Mouse (Mus musculus) liver, postnatal 0 days (tissue): ENCODE results near the gene Bpifb9a. TPM values are rescaled to one million over a fixed set of nuclear protein-coding genes. Genes with fewer than 3 reads are reported as not detected.
A peak's percentile ranks its signal among the peaks of the same experiment; 100 is the strongest.
"Not testable (repeated sequence)": the region's sequence is repeated elsewhere in the genome, so short reads cannot be mapped to it uniquely, and the experiment has no call there.

Source experiments
- ATAC-seq: fragments of 200-750 bp; cut with Nextera tagmentation; 2 replicates; pipeline ENCODE4 v1.8.0; 2017; ENCODE audit warnings: mild to moderate bottlenecking, moderate library complexity
- DNase-seq: peaks from one replicate; pipeline ENCODE4 v3.0.0-alpha.2; 2016
- H3K27ac ChIP-seq: fragments of 300-500 bp; sonication (generic); 2 replicates; pipeline ENCODE4 v1.5.1; 2014; ENCODE audit warnings: antibody characterized with exemption, moderate library complexity, mild to moderate bottlenecking, low read depth
- H3K27me3 ChIP-seq: fragments of 300-500 bp; sonication (generic); 2 replicates; pipeline ENCODE4 v1.6.1; 2014; ENCODE audit warnings: low read length, control low read depth, mixed read lengths; ENCODE audit not compliant: insufficient read depth
- H3K36me3 ChIP-seq: fragments of 300-500 bp; sonication (generic); replicated peaks from 2 replicates; pipeline ENCODE4 v1.6.1; 2014; ENCODE audit warnings: mild to moderate bottlenecking, control low read depth, low read length, moderate library complexity, mixed read lengths; ENCODE audit not compliant: insufficient read depth
- H3K4me1 ChIP-seq: fragments of 300-500 bp; sonication (generic); 2 replicates; pipeline ENCODE4 v1.6.1; 2014; ENCODE audit warnings: antibody characterized with exemption, mild to moderate bottlenecking, control low read depth; ENCODE audit not compliant: insufficient read depth
- H3K4me2 ChIP-seq: fragments of 300-500 bp; sonication (generic); 2 replicates; pipeline ENCODE4 v1.6.1; 2014; ENCODE audit warnings: low read depth, mild to moderate bottlenecking, low read length, moderate library complexity, mixed read lengths
- H3K4me3 ChIP-seq: fragments of 300-500 bp; sonication (generic); 2 replicates; pipeline ENCODE4 v1.5.1; 2014; ENCODE audit warnings: low read depth, low read length
- H3K9ac ChIP-seq: fragments of 300-500 bp; sonication (generic); replicated peaks from 2 replicates; pipeline ENCODE4 v1.6.1; 2014; ENCODE audit warnings: mild to moderate bottlenecking, moderate library complexity
- H3K9me3 ChIP-seq: fragments of 300-500 bp; sonication (generic); 2 replicates; pipeline ENCODE4 v1.6.1; 2016; ENCODE audit warnings: mild to moderate bottlenecking, control low read depth, low read length, mixed read lengths
- CTCF ChIP-seq: sonication (generic); IDR thresholded peaks from 2 replicates; pipeline ENCODE4 v1.5.1; 2016; ENCODE audit warnings: antibody characterized with exemption, low read depth
- EP300 ChIP-seq: IDR thresholded peaks from 2 replicates; pipeline ENCODE4 v1.6.1; 2016; ENCODE audit warnings: antibody characterized with exemption, low read depth, mild to moderate bottlenecking
- WGBS: fragments of 180-500 bp; shearing (Covaris S2); extraction: QIAGEN DNeasy Blood & Tissue Kit; methylation state at CpG from one replicate; pipeline ENCODE4 v1.1.7; 2014; ENCODE audit not compliant: insufficient replicate concordance; 5-methylcytosine and 5-hydroxymethylcytosine counted together
- polyA plus RNA-seq: library from polyadenylated mRNA; unstranded; fragments of >200 nt; fragmentation: Nextera tagmentation; extraction: Ambion mirVana; gene quantifications from 2 replicates; pipeline ENCODE4 v1.2.1, GENCODE M21; 2015

Bpifb9a gene
- polyA plus RNA-seq = not detected in 2 replicates

DNA sequence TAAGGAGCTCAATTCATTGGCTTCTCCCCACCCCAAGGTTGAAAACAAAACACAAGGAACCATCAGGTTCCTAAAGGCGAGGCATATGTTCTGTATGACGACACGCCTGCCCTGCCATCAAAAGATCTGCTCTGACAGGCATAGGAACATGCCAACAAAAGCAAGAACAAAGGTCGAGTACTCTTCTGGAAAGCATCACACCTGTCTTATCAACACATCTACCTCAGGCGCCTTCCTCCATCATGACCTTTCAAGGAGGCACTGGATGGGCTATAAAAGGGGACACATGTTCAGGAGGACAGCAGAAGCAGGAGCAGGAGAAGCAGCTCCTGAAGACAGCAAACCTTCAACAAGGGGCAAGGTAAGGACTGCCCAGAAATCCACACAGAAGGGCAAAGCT, at the start of gene Bpifb9a:
Bpifb9a (plus strand) TSS at position 301 of the 400 bp plus-strand sequence.
- not testable (repeated sequence) for DNase-seq, H3K36me3 ChIP-seq, H3K27ac ChIP-seq, H3K4me3 ChIP-seq, H3K4me2 ChIP-seq, H3K9me3 ChIP-seq, H3K9ac ChIP-seq, H3K4me1 ChIP-seq, H3K27me3 ChIP-seq, ATAC-seq
- WGBS = 71% methylated on average over 5 of the region's 5 CpGs

DNA sequence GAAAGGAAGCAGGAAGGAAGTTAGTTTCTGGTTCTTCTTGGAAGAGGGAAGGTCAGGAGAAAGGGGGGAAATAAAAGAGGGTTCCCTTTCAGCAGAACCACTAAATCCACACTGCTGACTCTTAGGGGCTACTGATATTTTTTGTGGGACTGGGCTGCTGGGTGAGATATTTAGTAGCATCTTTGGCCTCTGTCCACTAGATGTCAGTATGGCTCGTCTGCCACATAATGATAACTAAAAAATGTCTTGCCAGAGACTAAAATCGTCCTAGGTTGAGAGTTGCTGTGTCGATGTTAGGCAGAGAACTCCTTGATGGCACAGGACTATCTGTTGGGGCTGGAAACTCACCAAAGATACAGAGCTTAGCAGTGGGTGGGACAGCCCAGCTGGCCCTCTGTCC, 48.5 kb upstream of the Bpifb9a start:
- WGBS = 12% methylated on average over 3 of the region's 3 CpGs
- no peak for TF ChIP-seq EP300
- TF ChIP-seq CTCF = peak; percentile 54
- Histone ChIP-seq H3K27ac (no peak overlapping the region), H3K9ac (no peak overlapping the region), H3K4me3 (no peak overlapping the region), H3K36me3 (no peaks in the 10 kb centered on the region), H3K9me3 (no peaks in the 10 kb centered on the region), H3K4me2 (no peak overlapping the region), H3K4me1 (no peaks in the 10 kb centered on the region), H3K27me3 (no peaks in the 10 kb centered on the region)
- DNase-seq (no peak), ATAC-seq (no peak)

DNA sequence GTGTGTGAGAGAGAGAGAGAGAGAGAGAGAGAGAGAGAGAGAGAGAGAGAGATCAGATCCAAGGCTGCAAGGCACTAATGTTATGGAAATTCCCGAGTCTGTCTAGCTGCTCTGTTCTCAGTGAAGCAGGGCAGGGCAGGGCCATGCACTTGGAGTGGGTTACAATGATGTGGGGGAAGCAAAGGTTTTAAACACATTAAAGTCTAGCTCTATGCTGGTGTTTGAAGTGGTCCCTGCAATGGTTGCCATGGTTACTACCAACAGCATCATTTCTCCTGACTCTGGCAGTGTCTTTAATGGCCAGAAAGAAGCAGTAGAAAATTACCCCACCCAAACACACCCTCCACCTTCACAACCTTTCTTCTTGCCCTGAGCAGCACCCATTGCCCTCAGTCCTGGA, 46.5 kb upstream of the Bpifb9a start:
- Histone ChIP-seq H3K9me3 (no peaks in the 10 kb centered on the region), H3K4me2 (no peak overlapping the region), H3K27me3 (no peaks in the 10 kb centered on the region), H3K9ac (no peak overlapping the region), H3K4me3 (no peak overlapping the region), H3K4me1 (no peaks in the 10 kb centered on the region), H3K27ac (no peak overlapping the region), H3K36me3 (no peaks in the 10 kb centered on the region)
- TF ChIP-seq CTCF = no peak
- TF ChIP-seq EP300 = no peak
- 76% methylated on average over 1 of the region's 1 CpGs for WGBS
- DNase-seq (no peak), ATAC-seq (no peak)

DNA sequence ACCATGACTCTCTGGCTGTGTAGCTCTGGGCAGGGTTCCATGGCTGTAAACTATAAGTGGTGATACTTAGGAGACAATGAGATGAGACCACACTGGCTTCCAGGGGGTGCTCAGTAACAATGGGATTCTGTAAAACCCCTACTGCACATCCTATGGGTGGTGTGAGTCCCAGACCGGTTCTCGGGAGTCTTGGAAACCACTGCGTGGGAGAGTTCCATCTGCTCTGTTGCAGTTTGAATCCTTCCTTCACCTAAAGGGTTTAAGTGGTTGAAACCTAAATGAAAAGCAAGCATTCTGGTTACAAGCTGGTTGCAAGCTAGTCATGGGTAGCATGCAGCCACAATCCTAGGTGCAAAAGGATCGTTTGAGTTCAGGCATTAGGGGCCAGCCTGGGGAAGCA, 45.8 kb upstream of the Bpifb9a start:
- Histone ChIP-seq H3K9me3 (no peaks in the 10 kb centered on the region), H3K27ac (no peak overlapping the region), H3K9ac (no peak overlapping the region), H3K4me2 (no peak overlapping the region), H3K4me1 (no peaks in the 10 kb centered on the region), H3K27me3 (no peaks in the 10 kb centered on the region), H3K4me3 (no peak overlapping the region), H3K36me3 (no peaks in the 10 kb centered on the region)
- ATAC-seq = no peak
- DNase-seq = no peak
- WGBS = 88% methylated on average over 4 of the region's 4 CpGs
- TF ChIP-seq CTCF (no peak), EP300 (no peak)

DNA sequence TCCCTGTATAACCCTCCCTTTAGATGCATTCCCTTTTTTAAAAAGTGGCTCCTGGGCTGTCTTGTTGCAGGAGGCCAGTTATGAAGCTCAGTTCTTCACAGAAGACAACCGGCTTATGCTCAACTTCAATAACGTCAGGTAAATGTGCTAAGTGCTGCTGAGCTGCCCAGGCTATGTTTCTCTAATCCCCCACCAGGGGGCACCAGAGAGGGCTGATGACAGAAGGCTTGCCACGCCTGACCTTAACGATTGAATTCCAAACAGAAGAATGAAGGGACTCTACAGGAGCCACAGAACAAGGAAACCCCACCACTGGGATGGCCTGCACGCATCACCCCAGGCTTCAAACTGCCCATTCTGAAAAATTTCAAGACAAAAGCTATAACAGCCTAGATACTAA, 42.5 kb upstream of the Bpifb9a start:
- Histone ChIP-seq H3K36me3 (no peaks in the 10 kb centered on the region), H3K4me2 (no peak overlapping the region), H3K27me3 (no peaks in the 10 kb centered on the region), H3K9me3 (no peaks in the 10 kb centered on the region), H3K27ac (no peak overlapping the region), H3K4me3 (no peak overlapping the region), H3K9ac (no peak overlapping the region), H3K4me1 (no peaks in the 10 kb centered on the region)
- WGBS = 11% methylated on average over 5 of the region's 5 CpGs
- no peak for TF ChIP-seq EP300
- peak; percentile 90 for TF ChIP-seq CTCF
- ATAC-seq (peak; percentile 43; the same call in 1 of the 2 replicates), DNase-seq (peak; percentile 85)

DNA sequence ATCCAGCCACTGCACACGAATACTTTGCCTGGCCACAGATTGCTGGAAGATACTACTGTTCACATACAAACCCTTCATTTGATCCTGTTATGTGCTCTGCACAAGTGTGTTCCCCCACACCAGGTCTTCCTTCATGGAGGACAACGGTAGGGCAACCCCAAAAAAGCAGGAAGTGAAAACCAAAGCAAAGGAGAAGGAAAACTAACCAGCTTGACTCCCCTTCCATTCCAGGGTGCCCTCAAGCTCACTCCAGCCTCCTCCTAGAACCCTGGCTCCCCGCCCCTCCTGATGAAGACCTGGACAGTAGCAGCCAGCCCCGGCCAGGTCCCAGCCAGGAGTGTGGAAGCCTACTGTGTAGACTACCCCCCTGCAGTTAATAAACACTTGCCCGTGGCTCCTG, 37.7 kb upstream of the Bpifb9a start:
- DNase-seq (no peak), ATAC-seq (no peak)
- 52% methylated on average over 5 of the region's 5 CpGs for WGBS
- Histone ChIP-seq H3K9me3 (no peaks in the 10 kb centered on the region), H3K9ac (no peak overlapping the region), H3K27me3 (no peaks in the 10 kb centered on the region), H3K4me2 (no peak overlapping the region), H3K4me1 (no peaks in the 10 kb centered on the region), H3K4me3 (no peak overlapping the region), H3K27ac (no peak overlapping the region), H3K36me3 (no peaks in the 10 kb centered on the region)
- TF ChIP-seq CTCF (no peak), EP300 (no peak)
